Mouse (Mus musculus) lung, postnatal 25 days (tissue): ENCODE data around the gene Dmwd.

Experiments used
- DNase-seq: peaks from one replicate; pipeline ENCODE4 v3.0.0; 2022; ENCODE audit warnings: low spot score

The Dmwd gene

GRCm38 (mm10) chr7:19094826-19095750 is 19.1 kb downstream of the Dmwd start:
- DNase-seq = peak; percentile 43

- DNase-seq = peak; percentile 48
Measured at GRCm38 (mm10) chr7:19095751-19096110, 19.7 kb downstream of the Dmwd start.

DNA sequence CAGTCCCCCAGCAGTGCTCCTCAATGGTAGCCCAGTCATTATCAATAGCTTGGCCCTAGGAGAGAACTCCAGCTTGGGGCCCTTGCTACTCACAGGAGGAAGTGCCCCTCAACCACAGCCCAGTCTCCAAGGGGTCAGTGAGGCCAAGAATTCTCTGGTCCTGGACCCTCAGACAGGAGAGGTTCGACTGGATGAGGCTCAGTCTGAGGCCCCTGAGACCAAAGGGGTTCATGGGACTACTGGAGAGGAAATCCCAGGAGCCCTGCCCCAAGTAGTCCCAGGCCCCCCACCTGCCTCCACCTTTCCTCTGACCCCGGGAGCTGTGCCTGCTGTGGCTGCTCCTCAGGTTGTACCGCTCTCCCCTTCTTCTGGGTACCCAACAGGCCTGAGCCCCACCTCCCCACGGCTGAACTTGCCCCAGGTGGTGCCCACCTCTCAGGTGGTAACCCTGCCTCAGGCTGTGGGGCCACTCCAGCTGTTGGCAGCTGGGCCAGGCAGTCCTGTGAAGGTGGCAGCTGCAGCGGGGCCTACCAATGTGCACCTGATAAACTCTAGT is 20.5 kb downstream of the Dmwd start:
- no peak for DNase-seq

DNA sequence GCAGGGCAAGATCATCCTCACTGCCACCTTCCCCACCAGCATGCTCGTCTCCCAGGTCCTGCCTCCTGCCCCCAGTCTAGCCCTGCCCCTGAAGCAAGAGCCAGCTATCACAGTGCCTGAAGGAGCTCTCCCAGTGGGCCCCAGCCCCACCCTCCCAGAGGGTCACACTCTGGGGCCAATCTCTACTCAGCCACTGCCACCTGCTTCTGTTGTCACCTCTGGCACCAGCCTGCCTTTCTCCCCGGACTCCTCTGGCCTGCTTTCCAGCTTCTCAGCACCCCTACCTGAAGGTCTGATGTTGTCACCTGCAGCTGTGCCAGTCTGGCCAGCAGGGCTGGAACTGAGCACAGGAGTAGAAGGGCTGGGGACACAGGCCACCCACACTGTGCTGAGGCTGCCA is 21.2 kb downstream of the Dmwd start:
- no peak for DNase-seq

GRCm38 (mm10) chr7:19097863-19098262 is 21.8 kb downstream of the Dmwd start:
- DNase-seq = no peak

DNA sequence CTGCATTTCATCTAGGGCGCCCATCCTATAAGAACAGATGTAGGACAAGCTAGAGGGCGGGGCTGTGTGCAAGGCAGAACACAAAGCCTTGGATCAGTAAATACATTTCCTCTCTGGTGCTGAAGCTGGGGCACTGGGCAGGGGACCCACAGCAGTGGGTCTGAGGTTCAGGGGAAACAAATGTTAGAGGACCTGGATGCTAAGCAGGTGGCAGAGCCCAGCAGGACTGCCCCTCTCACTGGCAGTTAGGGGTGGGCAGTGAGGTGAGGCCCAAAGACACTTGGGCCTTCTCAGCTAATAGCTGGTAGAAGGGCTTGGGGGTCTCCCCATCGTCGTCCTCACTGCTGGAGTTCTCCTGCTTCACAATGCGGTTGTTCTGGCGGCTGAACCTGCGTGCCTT is 22.8 kb downstream of the Dmwd start:
- no peak for DNase-seq

DNA sequence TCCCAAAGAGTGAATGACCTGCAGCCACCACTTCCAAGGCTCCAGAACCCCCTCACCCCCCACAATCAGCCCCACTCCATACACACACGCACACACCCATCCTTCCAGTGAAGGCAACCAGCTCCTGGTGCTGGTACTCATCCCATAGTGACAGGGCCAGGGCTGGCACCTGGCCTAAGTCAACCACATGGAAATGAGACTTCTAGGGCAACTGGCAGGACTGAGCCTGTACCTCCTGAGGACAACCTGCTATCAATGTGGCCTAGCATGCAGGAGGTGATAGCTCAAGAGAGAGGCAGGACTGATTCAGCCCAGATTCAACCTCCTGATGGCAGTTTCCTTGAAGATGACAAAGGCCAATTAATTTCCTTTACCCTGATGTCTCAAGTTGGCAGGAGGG is 24.3 kb downstream of the Dmwd start:
- no peak for DNase-seq

- no peak for DNase-seq
Measured at GRCm38 (mm10) chr7:19103741-19104140, 27.7 kb downstream of the Dmwd start.

DNA sequence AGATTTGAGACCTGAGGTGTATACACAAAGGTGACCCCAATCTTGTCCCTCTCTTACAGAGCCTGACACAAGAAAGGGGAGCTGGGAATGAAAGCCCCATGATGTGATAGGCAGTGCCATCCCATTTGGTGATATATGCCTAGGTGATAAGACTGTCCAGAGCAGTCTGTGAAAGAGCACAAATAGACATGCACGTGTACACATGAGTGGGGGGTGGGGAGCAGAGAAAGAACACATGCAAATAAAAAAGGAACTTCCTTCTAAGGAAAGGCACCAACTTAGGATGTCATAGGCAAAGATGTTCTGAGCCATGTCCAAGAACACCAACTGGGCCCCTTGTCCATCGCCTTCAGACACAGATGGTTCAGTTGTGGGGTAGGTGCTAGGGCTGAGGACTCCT is 28.5 kb downstream of the Dmwd start:
- DNase-seq = no peak

DNA sequence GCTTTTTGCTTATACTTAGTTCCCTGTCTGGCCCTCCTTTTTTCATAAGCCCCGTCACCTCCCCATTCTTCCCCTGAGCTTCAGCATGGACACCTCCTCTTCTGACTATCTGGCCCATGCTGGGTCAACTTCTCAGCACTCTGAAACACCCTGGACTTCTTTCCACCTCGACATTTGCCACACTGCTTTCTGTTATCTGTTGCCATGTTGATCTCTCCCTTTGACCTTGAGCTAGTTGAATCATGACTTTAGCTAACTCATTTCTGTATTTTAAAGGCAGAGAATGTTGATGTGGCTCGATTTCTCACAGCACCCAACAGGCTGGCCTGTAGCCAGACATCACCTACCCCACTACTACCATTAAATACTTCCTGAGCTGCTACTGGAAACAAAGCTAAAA is 31.4 kb downstream of the Dmwd start:
- no peak for DNase-seq

- DNase-seq = no peak
Measured at GRCm38 (mm10) chr7:19109565-19109964, 33.5 kb downstream of the Dmwd start.

GRCm38 (mm10) chr7:19118028-19118771 is 42.2 kb downstream of the Dmwd start, which contains the start of gene Gm4969:
Gm4969 (minus strand) TSS chr7:19118368.
- peak; percentile 42 for DNase-seq

DNA sequence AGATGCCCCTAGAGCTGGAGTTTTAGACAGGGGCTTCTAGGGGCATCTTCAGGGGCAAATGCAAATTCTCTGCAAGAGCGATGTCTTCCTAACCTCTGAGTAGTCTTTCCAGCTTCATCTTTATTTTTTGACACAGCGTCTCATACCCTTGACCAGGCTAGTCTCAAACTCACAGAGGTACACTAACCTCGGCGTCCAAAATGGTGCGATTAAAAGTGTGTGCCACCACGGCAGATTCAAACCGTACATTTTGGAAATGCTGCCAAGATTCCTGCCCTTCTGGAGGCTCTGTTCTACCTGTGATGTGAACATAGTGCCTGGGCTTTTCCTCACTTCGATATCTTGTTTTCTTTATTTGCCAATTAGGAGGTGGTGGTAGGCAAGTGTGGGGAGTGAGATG is 43.1 kb downstream of the Dmwd start:
- DNase-seq = no peak

- DNase-seq = peak; percentile 98
Measured at GRCm38 (mm10) chr7:19119631-19120429, 43.8 kb downstream of the Dmwd start, which contains the start of gene Fbxo46. Fbxo46 (plus strand) TSS chr7:19119859.

DNA sequence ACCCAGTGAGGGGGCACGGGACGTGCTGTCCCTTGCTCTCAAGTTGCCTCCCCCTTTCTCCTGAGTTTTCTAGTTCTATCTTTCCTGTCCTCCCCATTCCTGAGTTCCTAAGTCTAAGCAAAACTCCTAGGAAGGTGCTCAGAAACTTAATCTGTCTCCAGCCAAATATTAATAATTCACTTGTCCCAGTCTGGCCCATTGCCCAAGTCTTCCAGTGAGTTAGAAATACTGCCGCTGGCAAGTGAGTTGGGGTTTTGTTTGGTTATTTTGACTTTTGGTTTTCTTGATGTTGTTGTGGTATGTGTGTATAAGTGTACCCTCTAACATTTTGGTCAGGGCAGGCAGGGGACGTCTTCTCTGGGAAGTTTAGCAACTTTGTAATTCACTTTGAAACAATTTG is 45.7 kb downstream of the Dmwd start:
- DNase-seq = no peak

- DNase-seq = no peak
Measured at GRCm38 (mm10) chr7:19124713-19125112, 48.7 kb downstream of the Dmwd start.

DNA sequence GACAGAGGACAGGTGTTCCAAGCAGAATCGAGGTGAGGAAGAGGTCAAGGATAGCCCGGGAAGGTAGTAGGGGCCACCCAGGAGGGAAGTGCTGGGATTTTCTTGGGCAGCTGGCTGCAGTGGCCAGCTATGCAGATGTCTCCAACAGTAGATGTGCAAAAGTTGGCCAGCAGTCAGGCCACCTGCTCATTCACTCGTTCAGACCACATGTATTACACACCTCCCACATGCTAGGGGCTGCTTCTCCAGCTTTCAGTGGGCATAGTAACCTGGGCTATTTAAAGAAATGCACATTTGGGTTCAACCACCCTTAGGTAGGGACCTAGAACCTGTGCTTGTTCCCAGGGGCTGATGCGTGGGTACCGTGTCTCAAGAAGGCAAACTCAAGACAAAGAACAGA is 51.7 kb downstream of the Dmwd start:
- no peak for DNase-seq

- no peak for DNase-seq
Measured at GRCm38 (mm10) chr7:19129396-19129795, 53.4 kb downstream of the Dmwd start.

DNA sequence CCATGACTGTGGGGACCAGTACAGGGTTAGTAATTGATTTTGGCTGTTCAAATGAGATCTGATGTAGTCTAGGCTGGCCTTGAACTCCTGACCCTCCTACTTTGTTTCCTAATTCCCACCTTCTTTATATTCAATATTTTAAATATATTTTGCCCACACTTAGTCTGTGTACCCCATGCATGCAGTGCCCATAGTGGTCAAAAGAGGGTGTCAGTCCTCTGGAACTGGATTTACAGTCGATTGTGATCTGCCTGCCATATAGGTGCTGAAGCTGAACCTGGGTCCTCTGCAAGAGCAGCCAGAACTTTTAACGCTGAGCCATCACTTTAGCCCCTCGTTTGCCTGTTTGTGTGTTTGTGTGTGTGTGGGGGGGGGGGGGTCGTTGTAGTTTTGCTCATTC is 54.6 kb downstream of the Dmwd start:
- no peak for DNase-seq

DNA sequence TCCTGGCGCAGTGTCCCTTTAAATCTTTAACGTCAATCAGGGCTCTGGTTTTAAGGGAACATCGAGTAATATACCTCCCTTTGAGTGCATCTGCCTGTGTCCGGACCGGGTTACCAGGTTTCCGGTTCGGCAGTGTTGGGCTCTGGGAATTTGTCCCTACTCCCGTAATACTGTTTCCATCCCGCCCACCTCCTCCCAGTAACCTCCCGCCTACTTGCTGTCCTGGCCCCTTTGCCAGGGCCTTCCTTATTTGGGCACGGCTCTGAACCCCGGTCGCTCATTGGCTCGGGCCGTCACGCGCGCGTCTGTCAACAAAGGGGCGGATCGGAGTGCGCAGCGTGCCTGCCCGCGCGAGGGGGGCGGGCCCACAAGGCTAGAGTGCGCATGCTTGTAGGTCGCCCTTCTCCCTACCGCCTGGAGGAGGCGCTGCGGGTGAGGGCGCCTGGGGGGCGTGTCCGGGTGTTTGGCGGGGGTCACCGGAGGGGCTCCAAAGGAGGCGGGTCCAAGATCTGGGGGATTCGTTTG is 55.4 kb downstream of the Dmwd start:
- DNase-seq = peak; percentile 98
